In genomic region chr10:79613578-79614304, GRCm38 (mm10) we compare ENCODE assay signal across 8 mouse cellular contexts. TPM values are rescaled to one million over a fixed set of nuclear protein-coding genes. Genes with fewer than 3 reads are reported as not detected.
DNase-seq lines count a peak whose midpoint lies in the region; ATAC-seq and TF ChIP-seq lines count a peak whose summit lies in the region.

TSS of gene C2cd4c (minus strand) at chr10:79614025.

- H3K9ac ChIP-seq in ES-E14 (ENCODE audit: insufficient read depth, low read depth, low read length, poor library complexity, severe bottlenecking) = peak within 1 kb of the TSS; percentile 69
- H3K9ac ChIP-seq in liver, postnatal 0 days (replicated peaks) = peak within 1 kb of the TSS; percentile 44
- peak within 1 kb of the TSS; percentile 75 for H3K9ac ChIP-seq in neural tube, embryonic 13.5 days

- H3K36me3 ChIP-seq in ES-E14 (ENCODE audit: control insufficient read depth, insufficient read depth, low read length, poor library complexity, severe bottlenecking) = no peaks in the 10 kb centered on the region
- no peaks in the 10 kb centered on the region for H3K36me3 ChIP-seq in liver, postnatal 0 days (replicated peaks; ENCODE audit: insufficient read depth, low read length)
- peaks cover 4% of the 10 kb centered on the region; the same call in 1 of the 2 replicates for H3K36me3 ChIP-seq in neural tube, embryonic 13.5 days

- in situ Hi-C loops in ES-E14 (cut with MboI; ENCODE audit: low sequenced_read_pairs in 2 of 2, unreplicated experiment in 2 of 2) = no loop called here

- H3K27me3 ChIP-seq in liver, postnatal 0 days (ENCODE audit: insufficient read depth, low read length) = peaks cover 32% of the 10 kb centered on the region
- peaks cover 33% of the 10 kb centered on the region for H3K27me3 ChIP-seq in neural tube, embryonic 13.5 days

- peak within 1 kb of the TSS; percentile 86 for H3K4me2 ChIP-seq in liver, postnatal 0 days (ENCODE audit: low read depth, low read length)
- peak within 1 kb of the TSS; percentile 93 for H3K4me2 ChIP-seq in neural tube, embryonic 13.5 days

- H3K4me3 ChIP-seq in ES-E14 (ENCODE audit: insufficient read depth in 1 of 2, low read depth in 1 of 2, low read length in 2 of 2, poor library complexity in 1 of 2, severe bottlenecking in 1 of 2) = peak within 1 kb of the TSS; percentile 74 to 81
- H3K4me3 ChIP-seq in liver, postnatal 0 days (ENCODE audit: low read depth, low read length) = peak within 1 kb of the TSS; percentile 53
- peak within 1 kb of the TSS; percentile 58 for H3K4me3 ChIP-seq in neural tube, embryonic 13.5 days

- no peak within 1 kb of the TSS for H3K27ac ChIP-seq in ES-E14 (ENCODE audit: insufficient read depth, low read depth, low read length, poor library complexity, severe bottlenecking)
- no peak within 1 kb of the TSS for H3K27ac ChIP-seq in liver, postnatal 0 days (ENCODE audit: low read depth)
- no peak within 1 kb of the TSS for H3K27ac ChIP-seq in neural tube, embryonic 13.5 days (replicated peaks)

- ATAC-seq in liver, postnatal 0 days = peak; percentile 79
- ATAC-seq in neural tube, embryonic 13.5 days (ENCODE audit: low read depth) = peak; percentile 91
- no peak for ATAC-seq in monocyte, adult 5-6 weeks (replicated peaks; ENCODE audit: insufficient number of reproducible peaks, low FRiP score, low TSS enrichment, poor library complexity, severe bottlenecking)

- DNase-seq in ES-E14 (ENCODE audit: low read depth, low spot score) = peak; percentile 97
- DNase-seq in brain, embryonic 18.5 days (ENCODE audit: low read depth, low spot score) = peak; percentile 73
- DNase-seq in fat pad, adult 2 months (ENCODE audit: extremely low read depth, low read depth, low spot score) = peak; percentile 30
- peak; percentile 19 to 23 for DNase-seq in heart, postnatal 36 days
- peak; percentile 74 to 81 for DNase-seq in layer of hippocampus, adult 18-20 months (ENCODE audit: low spot score in 2 of 2)
- DNase-seq in liver, postnatal 0 days = peak; percentile 56

- H3K9me3 ChIP-seq in ES-E14 (ENCODE audit: control insufficient read depth, insufficient read depth, low read depth, low read length) = no peaks in the 10 kb centered on the region
- H3K9me3 ChIP-seq in liver, postnatal 0 days (ENCODE audit: low read length) = no peaks in the 10 kb centered on the region
- no peaks in the 10 kb centered on the region for H3K9me3 ChIP-seq in neural tube, embryonic 13.5 days

- intact Hi-C loops in heart, postnatal 36 days (cut with DNase I) = no loop called here

- under 1% methylated on average over 52 of the region's 60 CpGs for WGBS in liver, postnatal 0 days (ENCODE audit: insufficient replicate concordance)
- WGBS in neural tube, embryonic 13.5 days = 1% methylated on average over 58 of the region's 60 CpGs

- TF ChIP-seq EP300 in liver, postnatal 0 days (IDR thresholded peaks at IDR 0.05; ENCODE audit: low read depth) = no peak

- H3K4me1 ChIP-seq in ES-E14 (ENCODE audit: control insufficient read depth in 2 of 2, insufficient read depth in 2 of 2, low read length in 2 of 2, poor library complexity in 1 of 2) = peaks cover 7 to 22% of the 10 kb centered on the region in 2 experiments; a peak in 3 of 4 replicates
- H3K4me1 ChIP-seq in liver, postnatal 0 days (ENCODE audit: insufficient read depth) = peaks cover 8% of the 10 kb centered on the region; the same call in 1 of the 2 replicates
- peaks cover 25% of the 10 kb centered on the region for H3K4me1 ChIP-seq in neural tube, embryonic 13.5 days (replicated peaks)

- TF ChIP-seq CTCF in liver, postnatal 0 days (IDR thresholded peaks at IDR 0.05; ENCODE audit: low read depth) = no peak

TF ChIP-seq in ES-E14, 5 proteins besides CTCF, POLR2A, EP300 and RAD21:
- TF ChIP-seq HCFC1 (IDR thresholded peaks at IDR 0.05; ENCODE audit: borderline replicate concordance, insufficient read depth, low read length) (peak; percentile 47; the same call in 1 of the 2 replicates), MAFK (IDR thresholded peaks at IDR 0.05; ENCODE audit: insufficient read depth, low read depth, low read length) (no peak)

RNA-seq across cellular contexts. Expression of gene C2cd4c, which starts in this region (rescaled TPM):
- total RNA-seq in ES-E14 (2012; rRNA removed) = 0.31 and 0.58 TPM in 2 replicates
- under 1 TPM in 1 of 2 experiments, not detected in 1; 0.08 TPM for total RNA-seq in heart, postnatal 36 days (2021)
- 10 to 100 TPM; 11.7 to 17.0 TPM for total RNA-seq in layer of hippocampus, adult 18-20 months (2021)
- polyA plus RNA-seq in liver, postnatal 0 days (2015; fragmentation: Nextera tagmentation; extraction: Ambion mirVana) = not detected in 2 replicates
- 0.11 and 0.17 TPM in 2 replicates for polyA plus RNA-seq in neural tube, embryonic 13.5 days (2015; fragmentation: Nextera tagmentation; extraction: Ambion mirVana)
- total RNA-seq in monocyte, adult 5-6 weeks (2017) = not detected in 3 replicates

Comparison
In these comparisons a context has a peak if more than half of its experiments do, and no peak if none do; other contexts are left out.
1. Peak in DNase-seq, H3K4me3 ChIP-seq and H3K9ac ChIP-seq in ES-E14; RNA of the gene not detected or under 1 TPM.
2. Peak in DNase-seq in heart, postnatal 36 days; RNA of the gene not detected or under 1 TPM.
3. Peak in DNase-seq, ATAC-seq, H3K4me3 ChIP-seq, H3K9ac ChIP-seq and H3K4me2 ChIP-seq in liver, postnatal 0 days; RNA of the gene not detected or under 1 TPM.
4. Peak in ATAC-seq, H3K4me3 ChIP-seq, H3K9ac ChIP-seq and H3K4me2 ChIP-seq in neural tube, embryonic 13.5 days; RNA of the gene not detected or under 1 TPM.
5. DNase-seq: peak in every context shown above with its lines; median percentile 97 in ES-E14; 78 in layer of hippocampus, adult 18-20 months; 73 in brain, embryonic 18.5 days; 56 in liver, postnatal 0 days; 30 in fat pad, adult 2 months; 21 in heart, postnatal 36 days.